Mouse (Mus musculus) ES-CJ7 (cell line): ENCODE measurements around the gene Gpr153.
A peak's percentile ranks its signal among the peaks of the same experiment; 100 is the strongest.

Experiments
- DNase-seq: peaks from one replicate; pipeline ENCODE4 v3.0.0; 2011; ENCODE audit warnings: low read depth, low spot score

Gene Gpr153

DNA sequence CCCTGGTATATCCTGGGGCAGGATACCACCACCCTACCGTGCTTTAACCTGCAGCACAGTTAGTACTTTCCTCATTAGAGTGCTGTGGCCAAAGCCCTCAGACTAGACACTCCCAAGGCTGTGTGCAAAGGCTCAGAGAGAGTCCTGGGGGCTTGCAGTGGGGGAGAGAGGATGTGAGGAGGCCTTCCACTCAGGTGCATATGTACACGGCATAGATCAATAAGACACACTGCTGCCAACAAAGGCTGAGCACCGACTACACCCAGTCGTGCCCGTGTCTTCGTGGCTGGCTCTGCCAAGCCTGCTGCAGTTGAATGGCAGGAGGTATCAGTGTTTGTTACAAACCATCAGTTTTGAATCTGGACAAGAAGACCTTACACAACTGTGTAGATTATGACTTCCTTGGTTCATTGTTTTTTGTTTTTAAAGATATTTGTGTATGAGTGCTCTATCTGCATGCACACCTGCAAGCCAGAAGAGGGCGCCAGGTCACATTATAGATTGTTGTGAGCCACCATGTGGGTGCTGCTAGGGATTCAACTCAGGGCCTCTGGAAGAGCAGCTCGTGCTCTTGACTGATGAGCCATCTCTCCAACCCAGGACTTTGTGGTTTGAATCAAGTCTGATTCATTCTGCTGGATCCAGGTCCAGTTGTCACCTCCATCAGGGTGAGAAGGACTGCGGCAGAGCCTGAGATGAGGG is 9.0 kb upstream of the Gpr153 start:
- DNase-seq = peak; percentile 60

DNA sequence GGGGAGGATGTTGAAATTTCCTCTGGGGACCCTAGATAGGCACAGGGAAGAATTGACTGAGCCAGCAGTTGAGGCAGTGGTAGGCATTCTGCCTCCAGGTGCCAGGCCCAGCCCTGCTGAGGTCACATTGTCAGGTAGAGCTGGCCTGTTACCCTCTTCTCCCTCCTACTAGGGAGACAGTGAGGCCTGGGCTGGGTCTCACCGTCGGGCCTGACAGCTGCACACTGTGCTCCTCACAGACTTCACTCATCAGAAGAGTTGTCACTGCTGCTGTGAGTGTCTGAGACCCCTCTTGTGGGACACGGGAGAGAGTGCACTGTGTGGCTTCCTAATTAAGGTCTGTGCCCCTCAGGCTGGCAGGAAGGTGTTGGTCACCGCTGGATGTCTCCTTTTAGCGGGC is 8.2 kb upstream of the Gpr153 start:
- no peak for DNase-seq

DNA sequence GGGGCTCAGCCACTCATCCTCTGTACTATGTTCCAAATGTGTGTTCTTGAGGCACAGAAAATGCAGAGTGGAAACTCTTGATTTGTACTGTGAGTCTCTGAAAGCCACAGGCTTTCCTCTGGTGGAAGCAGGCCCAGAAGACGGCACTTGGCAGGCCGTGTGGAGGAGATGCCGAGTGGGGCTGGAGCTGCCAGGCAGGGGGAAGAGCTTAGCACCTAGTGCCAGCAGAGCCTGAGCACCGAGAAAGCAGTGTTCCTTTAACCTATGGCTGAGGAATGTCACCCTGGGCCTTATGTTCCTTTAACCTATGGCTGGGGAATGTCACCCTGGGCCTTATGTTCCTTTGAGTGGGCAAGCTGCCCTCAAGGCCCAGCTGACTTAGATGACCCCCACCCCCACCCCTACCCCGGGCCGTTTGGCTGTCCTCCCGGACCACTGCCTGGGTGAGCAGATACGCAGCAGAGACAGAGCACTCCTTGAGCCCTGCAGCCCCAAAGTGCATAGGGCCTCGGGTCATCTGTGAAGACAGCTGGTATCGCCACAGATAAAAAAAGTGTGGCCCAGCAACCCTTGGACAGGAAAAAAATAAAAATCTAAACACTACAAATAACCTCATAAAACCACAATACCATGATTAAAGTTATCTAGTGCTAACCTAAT is 7.7 kb upstream of the Gpr153 start:
- no peak for DNase-seq

DNA sequence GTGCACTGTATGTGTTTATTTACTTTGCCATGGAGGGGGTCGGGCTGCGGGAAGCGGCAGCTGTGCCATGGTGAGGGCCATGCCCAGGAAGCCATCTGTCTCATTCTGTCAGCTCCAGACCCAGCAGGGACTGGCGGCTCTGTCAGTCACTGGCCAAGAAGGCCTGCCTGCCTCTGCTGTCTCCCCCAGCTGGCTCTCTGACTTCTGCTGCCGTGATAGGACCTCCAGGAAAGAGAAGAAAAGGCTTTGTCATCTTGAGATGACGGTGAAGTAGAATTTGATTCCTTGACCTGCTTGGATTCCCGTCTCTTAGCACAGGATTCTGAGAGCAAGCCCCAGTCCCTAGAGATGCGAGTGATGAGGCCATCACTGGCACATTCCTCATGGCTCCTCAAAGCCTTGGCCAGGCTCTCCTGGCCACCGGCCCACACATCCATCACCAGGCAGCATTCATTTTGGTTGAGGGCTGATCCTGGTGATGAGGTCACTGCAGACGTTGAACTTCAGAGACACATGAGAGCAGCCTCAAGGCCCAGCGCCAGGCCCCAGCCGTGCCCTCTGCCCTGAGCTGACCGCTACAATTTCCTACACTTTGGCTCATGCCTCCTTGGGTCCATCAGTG is 6.2 kb upstream of the Gpr153 start:
- no peak for DNase-seq

DNA sequence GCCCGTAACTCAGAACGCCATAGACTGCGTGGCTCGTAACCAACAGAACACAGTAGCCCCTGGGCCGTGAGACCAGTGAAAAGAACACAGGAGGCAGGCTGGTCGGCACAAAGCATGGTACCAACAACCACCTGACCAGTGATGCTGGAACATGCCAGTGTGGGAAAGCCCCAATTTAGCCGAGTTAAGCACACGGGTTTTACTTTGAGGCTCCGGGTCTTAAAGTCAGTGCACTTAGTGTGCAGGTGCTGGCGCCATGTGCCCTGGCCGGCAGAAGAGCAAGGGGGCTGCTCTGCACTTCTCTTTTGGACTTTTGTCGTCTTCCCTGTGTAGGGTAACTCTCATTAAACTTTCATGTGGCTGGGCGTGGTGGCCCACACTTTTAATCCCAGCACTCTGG is 4.1 kb upstream of the Gpr153 start:
- no peak for DNase-seq

DNA sequence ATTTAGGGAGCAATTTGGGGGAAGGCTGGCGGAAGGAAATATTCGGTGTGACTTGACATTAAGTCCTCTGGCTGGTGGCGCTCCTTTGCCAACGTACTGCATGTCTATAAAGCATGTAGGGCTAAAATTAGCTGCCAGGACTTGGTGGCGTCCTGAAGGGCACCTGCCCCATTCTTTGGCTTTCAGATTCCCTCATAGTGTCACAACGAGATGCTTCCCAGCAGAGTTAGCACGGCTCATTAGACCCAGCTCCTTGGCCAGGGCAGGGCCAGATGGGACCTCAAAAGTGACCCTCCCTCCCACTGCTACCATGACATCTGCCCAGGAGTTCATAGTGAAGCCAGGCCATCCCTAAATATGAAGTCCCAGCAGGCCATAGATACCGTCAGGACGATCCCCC is 3.4 kb upstream of the Gpr153 start:
- DNase-seq = no peak

DNA sequence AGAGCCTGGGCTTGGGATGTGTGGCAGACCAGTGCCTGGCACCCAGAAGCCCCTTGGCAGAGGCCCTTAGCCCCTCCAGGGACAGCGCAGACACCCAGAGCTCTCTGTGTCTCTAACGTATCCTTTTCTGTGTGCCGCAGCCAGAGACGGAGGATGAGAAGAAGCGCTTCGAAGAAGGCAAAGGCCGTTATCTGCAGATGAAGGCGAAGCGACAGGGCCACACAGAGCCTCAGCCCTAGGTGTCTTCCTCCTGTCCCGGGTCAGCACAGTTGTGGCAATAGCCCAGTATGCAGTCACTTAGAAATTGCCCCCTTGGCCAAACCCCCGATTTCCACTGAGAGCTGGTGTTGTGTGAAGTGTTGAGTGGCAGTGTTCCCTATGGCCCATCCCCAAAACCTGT is 2.7 kb upstream of the Gpr153 start:
- DNase-seq = no peak

DNA sequence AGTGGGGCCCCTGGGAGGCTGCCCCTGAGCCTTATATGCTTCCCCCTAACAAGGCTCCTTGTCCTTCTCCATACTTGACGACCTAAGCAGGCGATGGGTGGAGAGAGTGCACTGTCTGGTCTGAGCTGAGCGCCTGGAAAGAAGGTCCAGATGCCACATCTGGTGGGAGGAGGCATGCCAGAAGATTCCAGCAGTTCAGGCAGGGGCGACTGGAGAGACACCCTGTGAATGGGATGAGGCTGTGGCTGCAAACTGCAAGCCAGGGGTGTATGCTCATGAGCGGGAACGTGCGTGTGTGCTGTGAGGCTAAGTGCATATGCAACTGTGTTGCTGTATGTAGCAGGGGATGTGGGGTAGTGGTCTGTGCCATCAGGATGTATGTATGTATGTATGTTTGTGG is 2.0 kb upstream of the Gpr153 start:
- DNase-seq = no peak

DNA sequence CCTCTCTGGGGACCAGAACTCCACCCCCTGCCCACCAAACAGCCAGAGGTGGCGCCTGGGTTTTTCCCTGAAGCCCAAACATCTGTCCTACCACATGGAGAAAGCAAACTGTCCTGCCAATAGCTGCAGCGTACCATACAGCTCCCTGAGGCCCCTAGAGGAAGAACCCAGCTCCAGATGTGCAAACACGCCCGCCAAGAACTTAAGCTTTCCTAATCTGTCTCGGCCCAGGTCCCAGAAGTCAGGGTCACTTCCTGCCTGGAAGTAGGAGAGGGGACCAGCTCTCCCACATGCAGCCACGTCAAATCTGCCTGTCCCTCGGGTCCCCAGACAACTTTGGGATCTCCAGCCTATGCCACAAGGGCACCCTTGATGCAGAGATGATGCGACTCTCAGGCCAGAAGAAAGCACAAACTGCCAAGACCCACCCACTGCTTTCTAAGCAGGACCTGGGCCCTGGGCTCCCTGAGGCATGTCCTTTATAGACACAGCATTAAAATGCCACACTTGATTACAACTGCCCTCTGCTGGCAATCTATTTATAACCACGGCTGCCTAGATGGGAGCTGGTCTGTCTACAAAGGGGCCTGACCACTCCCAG is 1.5 kb upstream of the Gpr153 start:
- no peak for DNase-seq

DNA sequence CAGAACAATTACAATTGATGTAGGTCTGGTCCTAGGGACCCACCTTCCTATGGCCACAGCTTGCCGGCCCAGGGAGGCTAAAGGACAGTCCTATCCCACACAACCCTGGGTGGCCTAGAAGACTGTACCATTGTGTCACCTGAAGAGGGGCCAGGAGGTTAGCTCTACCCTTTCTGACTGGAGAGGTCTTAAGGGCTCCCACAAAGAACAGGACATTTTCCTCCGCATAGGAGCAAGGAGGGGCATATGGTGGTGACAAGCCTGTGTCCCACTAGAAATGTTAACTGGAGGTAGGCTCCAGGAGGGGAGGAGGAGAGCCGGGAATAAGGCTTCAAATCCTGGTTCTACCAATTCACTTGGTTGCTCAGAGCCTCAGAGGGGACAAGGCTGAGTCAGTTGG is 841 bp upstream of the Gpr153 start:
- no peak for DNase-seq

DNA sequence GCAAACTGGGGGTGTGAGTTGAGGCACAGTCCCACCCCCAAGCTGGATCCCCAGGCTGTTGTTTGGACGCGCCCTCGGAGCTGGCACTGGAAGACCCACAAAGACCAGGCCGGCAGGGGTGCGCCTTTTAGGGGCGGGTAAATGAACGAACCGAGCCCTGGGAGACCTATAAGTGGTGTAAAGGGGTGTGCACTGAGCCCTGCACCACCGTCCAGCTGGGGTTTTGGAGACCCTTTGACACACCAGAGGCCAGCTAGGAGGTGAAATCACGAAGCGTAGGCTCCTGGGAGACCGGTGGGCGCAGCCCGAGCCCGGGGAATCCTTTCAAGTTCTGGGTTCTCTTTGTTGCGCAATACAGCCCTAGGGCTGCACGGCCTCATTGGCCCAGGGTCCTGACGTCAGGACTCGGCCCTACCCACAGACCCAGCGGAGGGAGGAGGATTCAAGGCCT is 674 bp downstream of the Gpr153 start:
- DNase-seq = peak; percentile 62

DNA sequence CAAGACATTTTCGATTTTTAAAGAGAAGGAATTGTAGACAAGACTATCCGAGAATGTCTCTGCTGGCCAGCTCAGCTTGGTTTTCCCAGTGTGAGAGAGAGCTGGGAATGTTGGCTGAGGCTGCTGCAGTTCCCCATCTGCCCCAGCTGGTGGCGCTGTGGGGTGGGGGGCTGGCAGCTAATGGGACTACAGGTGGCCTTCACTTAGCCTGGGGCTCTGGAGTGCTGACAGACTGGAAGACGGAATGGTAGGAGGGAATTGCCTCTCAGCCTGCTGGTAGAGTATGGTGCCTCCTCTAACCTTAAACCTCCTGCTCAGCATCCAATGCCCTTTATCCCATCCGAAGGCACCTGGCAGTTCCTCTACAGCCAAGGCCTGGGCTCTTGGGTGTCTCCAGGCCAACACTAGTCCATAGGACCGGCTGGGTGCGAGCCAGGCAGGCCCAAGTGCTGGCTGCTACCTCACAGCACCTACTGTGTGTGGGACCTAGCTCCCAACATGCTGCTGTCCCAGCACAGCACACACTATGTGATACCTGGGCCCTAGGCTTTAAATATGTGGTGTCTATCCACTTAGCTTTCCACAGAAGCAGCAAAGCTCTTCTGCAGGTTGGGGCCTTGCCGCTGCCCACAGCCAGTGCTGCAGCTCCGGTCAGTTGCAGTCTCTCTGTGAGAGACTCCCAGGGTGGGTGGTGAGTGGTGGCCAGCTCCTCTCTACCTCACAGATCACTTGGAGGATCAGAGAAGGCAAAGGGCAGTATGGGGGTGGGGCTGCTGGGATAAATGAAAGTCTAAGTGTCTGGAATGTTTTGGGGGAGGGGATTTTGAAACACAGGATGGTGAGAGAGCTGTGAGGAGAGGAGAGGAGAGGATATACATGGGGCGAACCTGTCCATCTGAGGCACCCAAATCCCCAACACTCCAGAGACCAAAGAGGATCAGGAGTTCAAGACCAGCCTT is 2.6 kb downstream of the Gpr153 start:
- DNase-seq = peak; percentile 75

DNA sequence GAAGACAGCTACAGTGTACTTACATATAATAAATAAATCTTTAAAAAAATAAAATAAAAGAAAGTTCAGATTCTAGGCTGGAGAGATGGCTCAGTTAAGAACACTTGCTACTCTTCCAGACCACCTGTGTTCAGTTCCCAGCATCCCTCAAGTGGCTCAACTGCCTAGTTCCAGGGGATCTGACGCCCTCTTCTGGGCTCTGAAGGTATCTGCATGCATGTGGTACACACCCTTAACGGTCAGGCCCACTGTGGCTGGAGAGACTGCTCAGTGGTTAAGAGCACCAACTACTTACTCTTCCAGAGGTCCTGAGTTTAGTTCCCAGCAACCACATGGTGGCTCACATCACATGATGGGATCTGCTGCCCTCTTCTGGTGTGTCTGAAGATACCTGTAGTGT is 3.9 kb downstream of the Gpr153 start:
- DNase-seq = peak; percentile 83

DNA sequence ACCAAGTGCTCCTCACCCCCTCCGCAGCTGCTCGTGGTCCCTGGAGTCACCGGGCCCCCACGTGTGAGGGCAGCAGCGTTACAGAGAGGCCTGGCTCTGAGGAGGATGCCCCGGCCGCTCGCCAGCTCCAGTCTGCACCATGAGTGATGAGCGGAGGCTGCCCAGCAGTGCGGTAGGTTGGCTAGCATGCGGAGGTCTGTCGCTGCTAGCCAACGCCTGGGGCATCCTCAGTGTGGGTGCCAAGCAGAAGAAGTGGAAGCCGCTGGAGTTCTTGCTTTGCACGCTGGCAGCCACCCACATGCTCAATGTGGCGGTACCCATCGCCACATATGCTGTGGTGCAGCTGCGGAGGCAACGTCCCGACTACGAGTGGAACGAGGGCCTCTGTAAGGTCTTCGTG is 5.0 kb downstream of the Gpr153 start:
- no peak for DNase-seq

DNA sequence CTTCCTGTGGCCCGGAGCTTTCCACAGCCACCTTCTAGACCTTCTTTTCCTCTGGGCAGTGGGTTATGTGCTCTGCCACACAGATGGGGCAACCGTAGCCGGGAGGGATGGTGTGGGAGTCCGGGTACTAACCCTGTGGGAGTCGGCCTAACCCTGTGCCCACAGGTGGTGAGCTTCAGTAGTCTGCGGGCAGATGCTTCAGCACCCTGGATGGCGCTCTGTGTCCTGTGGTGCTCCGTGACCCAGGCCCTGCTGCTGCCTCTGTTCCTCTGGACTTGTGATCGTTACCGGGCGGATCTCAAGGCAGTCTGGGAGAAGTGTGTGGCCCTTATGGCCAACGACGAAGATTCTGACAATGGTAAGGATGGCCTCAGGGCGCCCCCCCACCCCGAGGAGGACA is 7.6 kb downstream of the Gpr153 start:
- no peak for DNase-seq

DNA sequence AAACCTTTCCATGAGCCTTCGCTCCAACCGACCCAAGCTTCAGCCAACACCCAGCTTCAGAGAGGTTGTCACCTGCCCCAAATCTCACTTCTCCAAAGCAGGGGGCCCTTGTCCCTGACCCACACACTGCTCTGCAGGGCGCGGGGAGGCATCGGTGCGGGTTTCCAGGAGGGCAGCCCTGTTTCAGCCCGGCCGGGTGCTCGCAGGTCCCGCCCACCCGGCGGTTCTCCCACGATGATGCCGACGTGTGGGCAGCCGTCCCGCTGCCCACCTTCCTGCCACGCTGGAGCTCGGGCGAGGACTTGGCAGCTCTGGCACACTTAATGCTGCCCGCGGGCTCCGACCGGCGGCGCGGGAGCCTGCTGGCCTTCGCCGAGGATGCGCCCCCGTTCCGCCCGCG is 8.7 kb downstream of the Gpr153 start:
- DNase-seq = no peak

DNA sequence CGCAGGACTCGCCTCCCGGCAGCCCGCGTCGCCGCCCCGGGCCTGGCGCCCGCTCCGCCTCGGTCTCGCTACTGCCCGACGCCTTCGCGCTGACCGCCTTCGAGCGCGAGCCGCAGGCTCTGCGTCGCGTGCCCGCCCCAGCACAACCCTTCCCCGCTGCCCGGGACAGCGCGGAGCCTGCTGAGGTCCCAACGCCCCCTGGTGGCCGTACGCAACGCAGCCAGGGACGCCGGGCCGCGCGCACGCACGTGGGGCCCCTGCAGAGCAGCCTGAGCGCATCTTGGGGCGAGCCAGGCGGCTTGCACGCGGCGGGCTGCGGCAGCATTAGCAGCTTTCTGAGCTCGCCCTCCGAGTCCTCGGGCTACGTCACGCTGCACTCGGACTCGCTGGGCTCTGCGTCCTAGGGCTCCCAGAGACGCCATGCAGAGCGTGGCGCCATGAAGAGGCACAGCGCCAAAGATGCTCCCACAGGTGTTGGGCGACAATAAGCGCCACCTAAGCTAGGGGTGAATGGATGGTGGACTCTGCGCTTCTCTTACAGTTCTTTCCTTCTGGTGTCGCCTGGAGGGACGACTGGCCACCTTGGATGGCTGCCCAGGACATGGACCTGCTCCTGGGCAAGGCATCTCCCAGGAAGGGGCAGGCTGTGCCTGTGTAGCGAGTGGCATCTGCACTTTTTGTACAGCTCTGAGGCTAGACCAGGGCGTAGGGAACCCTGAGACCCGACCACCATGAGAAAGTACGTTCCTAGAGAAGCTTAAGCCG is 9.3 kb downstream of the Gpr153 start:
- DNase-seq = peak; percentile 77

DNA sequence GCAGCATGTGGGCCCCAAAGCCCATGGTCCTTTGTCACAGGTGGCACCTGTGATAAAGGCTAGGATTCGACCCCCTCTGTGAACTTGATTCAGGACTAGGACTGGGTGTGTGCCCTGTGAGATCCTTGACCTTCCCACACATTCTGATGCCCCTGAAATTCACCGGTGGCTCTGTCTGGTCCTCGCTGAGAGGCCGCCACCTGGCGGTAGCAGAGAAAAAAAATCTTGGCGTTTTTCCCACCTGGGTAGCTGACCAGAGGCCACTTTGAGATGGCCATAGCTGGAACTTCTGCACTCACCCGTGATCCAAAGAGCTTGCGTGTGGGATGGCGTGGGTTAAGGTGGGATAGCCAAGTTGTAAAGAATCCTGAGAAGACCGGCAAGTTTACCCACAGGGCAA is 11.5 kb downstream of the Gpr153 start:
- peak; percentile 60 for DNase-seq

DNA sequence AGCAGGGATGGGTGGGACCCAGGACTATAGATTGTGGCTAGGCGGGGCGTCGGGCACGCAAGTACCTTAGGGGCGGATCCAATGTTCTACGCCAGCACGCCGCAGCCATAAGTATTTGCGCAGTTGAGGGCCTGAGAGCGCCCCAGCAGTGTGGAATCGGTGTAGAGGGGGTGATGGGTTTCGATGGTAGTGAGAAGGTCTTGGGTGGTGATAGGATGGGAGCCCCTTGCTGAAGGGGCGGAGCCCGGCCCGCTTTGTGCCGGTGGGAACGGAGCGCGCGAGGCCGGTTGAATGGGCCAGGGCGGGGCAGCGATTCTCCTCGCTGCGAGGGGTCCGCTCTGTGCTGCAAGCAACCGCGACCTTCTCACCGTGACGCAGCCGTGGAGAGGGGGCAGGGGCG is 12.2 kb downstream of the Gpr153 start:
- DNase-seq = peak; percentile 83

DNA sequence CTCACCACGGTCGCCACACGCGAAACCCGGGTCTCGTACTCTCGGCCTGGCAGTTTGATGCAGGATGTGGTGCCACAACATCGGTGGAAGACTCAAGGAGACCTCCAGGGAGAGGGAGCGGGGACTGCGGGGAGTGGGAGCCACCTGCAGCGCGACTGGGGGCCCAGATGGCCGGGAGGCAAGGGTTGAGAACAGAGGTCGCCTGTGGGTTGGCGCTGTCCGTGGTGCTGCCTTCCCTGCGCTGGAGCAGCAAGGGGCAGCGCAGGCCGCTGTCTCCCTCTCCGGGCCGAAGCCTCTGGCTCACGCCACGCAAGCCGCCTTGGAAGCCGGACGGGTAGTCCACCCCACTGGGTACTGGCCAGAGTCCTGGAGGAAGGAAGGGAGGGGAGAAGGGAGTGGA is 12.9 kb downstream of the Gpr153 start:
- DNase-seq = peak; percentile 65
